Mouse (Mus musculus) CH12.LX (cell line): ENCODE data around the gene Rtkn2. TPM values are rescaled to one million over a fixed set of nuclear protein-coding genes. Genes with fewer than 3 reads are reported as not detected.

ENCODE experiments used
- DNase-seq: peaks from one replicate; pipeline ENCODE4 v3.0.0-alpha.2; 2013; ENCODE audit errors: extremely low read depth
- H3K27ac ChIP-seq: 2 replicates; pipeline ENCODE4 v1.5.1; 2012; ENCODE audit warnings: low read depth, mild to moderate bottlenecking, control low read depth, moderate library complexity; ENCODE audit not compliant: insufficient read depth
- H3K27me3 ChIP-seq: replicated peaks from 2 replicates; pipeline ENCODE3; 2012; ENCODE audit warnings: inconsistent platforms
- H3K36me3 ChIP-seq, 2 experiments: replicated peaks in 1 of 2; 2 replicates each; pipeline versions ENCODE3 to v1.6.1; 2012; ENCODE audit warnings: inconsistent platforms in 1 of 2, low read length in 1 of 2, mild to moderate bottlenecking in 1 of 2, mixed read lengths in 1 of 2, moderate library complexity in 1 of 2; ENCODE audit not compliant: control insufficient read depth in 1 of 2, insufficient read depth in 1 of 2
- H3K4me1 ChIP-seq, 2 experiments: 2 replicates each; pipeline ENCODE4 v1.6.1; 2012; ENCODE audit warnings: inconsistent platforms in 1 of 2, moderate library complexity in 1 of 2; ENCODE audit not compliant: insufficient read depth in 2 of 2, control insufficient read depth in 1 of 2
- H3K4me2 ChIP-seq: 2 replicates; pipeline ENCODE4 v1.6.1; 2012; ENCODE audit warnings: low read depth, mild to moderate bottlenecking, control low read depth; ENCODE audit not compliant: poor library complexity, insufficient read depth, severe bottlenecking
- H3K4me3 ChIP-seq, 3 experiments: fragments of 150-350 bp in 1 of 3; sonication (generic) in 1 of 3; replicated peaks in 1 of 3; 2 replicates each; pipeline versions ENCODE3 to v1.5.1; 2011 to 2012; ENCODE audit warnings: low read depth in 2 of 3, low read length in 2 of 3, mild to moderate bottlenecking in 2 of 3, moderate library complexity in 2 of 3, control low read depth in 1 of 3, improper control_type of control experiment in 1 of 3, inconsistent platforms in 1 of 3, mixed read lengths in 1 of 3; ENCODE audit not compliant: poor library complexity in 1 of 3
- H3K79me2 ChIP-seq: replicated peaks from 2 replicates; pipeline ENCODE4 v1.6.1; 2012; ENCODE audit warnings: mild to moderate bottlenecking, moderate library complexity; ENCODE audit not compliant: control insufficient read depth, poor library complexity, insufficient read depth, severe bottlenecking; ENCODE audit errors: extremely low read depth
- H3K9ac ChIP-seq: 2 replicates; pipeline ENCODE4 v1.6.1; 2012; ENCODE audit warnings: low read depth, mild to moderate bottlenecking, control low read depth, moderate library complexity; ENCODE audit not compliant: insufficient read depth
- H3K9me3 ChIP-seq: replicated peaks from 2 replicates; pipeline ENCODE3; 2012; ENCODE audit warnings: low read length, inconsistent platforms, mixed read lengths
- BHLHE40 ChIP-seq: IDR thresholded peaks from 2 replicates; pipeline ENCODE4 v1.6.1; 2011; ENCODE audit warnings: mild to moderate bottlenecking, low read depth, low read length, improper control_type of control experiment
- CHD2 ChIP-seq: IDR thresholded peaks from 2 replicates; pipeline ENCODE4 v1.6.1; 2011; ENCODE audit warnings: low read length, improper control_type of control experiment
- CTCF ChIP-seq, 2 experiments: IDR thresholded peaks in 1 of 2; conservative IDR thresholded peaks in 1 of 2; 2 replicates each; pipeline ENCODE4 v1.5.1; 2011 to 2012; ENCODE audit warnings: low read depth in 2 of 2, low read length in 2 of 2, improper control_type of control experiment in 1 of 2, inconsistent platforms in 1 of 2, mild to moderate bottlenecking in 1 of 2, moderate library complexity in 1 of 2
- E2F4 ChIP-seq: IDR thresholded peaks from 2 replicates; pipeline ENCODE4 v1.6.1; 2011; ENCODE audit warnings: low read depth, low read length, improper control_type of control experiment; ENCODE audit not compliant: insufficient replicate concordance
- ELF1 ChIP-seq: IDR thresholded peaks from 2 replicates; pipeline ENCODE4 v1.6.1; 2014; ENCODE audit warnings: low read depth, mild to moderate bottlenecking, inconsistent platforms, low read length, improper control_type of control experiment
- ETS1 ChIP-seq: conservative IDR thresholded peaks from 2 replicates; pipeline ENCODE4 v1.6.1; 2012; ENCODE audit warnings: low read depth, mild to moderate bottlenecking, inconsistent platforms, low read length, improper control_type of control experiment, moderate library complexity
- GABPA ChIP-seq: IDR thresholded peaks from 2 replicates; pipeline ENCODE4 v1.6.1; 2012; ENCODE audit warnings: low read depth, low read length, improper control_type of control experiment, inconsistent platforms; ENCODE audit not compliant: insufficient replicate concordance
- HCFC1 ChIP-seq: IDR thresholded peaks from 2 replicates; pipeline ENCODE4 v1.6.1; 2012; ENCODE audit warnings: low read depth, mild to moderate bottlenecking, inconsistent platforms, low read length, improper control_type of control experiment
- IRF4 ChIP-seq: IDR thresholded peaks from 2 replicates; pipeline ENCODE4 v1.6.1; 2014; ENCODE audit warnings: low read depth, mild to moderate bottlenecking, inconsistent platforms, low read length, improper control_type of control experiment
- KAT2A ChIP-seq: IDR thresholded peaks from 2 replicates; pipeline ENCODE4 v1.6.1; 2012; ENCODE audit warnings: low read length, improper control_type of control experiment, inconsistent platforms; ENCODE audit not compliant: insufficient replicate concordance
- MAFK ChIP-seq: IDR thresholded peaks from 2 replicates; pipeline ENCODE4 v1.6.1; 2011; ENCODE audit warnings: low read length, improper control_type of control experiment; ENCODE audit not compliant: insufficient replicate concordance
- MAX ChIP-seq: IDR thresholded peaks from 2 replicates; pipeline ENCODE4 v1.6.1; 2011; ENCODE audit warnings: low read length, improper control_type of control experiment
- MAZ ChIP-seq: IDR thresholded peaks from 2 replicates; pipeline ENCODE4 v1.6.1; 2012; ENCODE audit warnings: low read depth, mild to moderate bottlenecking, inconsistent platforms, low read length, improper control_type of control experiment, moderate library complexity
- MEF2A ChIP-seq: IDR thresholded peaks from 2 replicates; pipeline ENCODE4 v1.6.1; 2014; ENCODE audit warnings: low read depth, mild to moderate bottlenecking, inconsistent platforms, low read length, improper control_type of control experiment, borderline replicate concordance
- MXI1 ChIP-seq: IDR thresholded peaks from 2 replicates; pipeline ENCODE4 v1.6.1; 2011; ENCODE audit warnings: mild to moderate bottlenecking, low read depth, low read length, improper control_type of control experiment
- MYC ChIP-seq: IDR thresholded peaks from 2 replicates; pipeline ENCODE4 v1.6.1; 2011; ENCODE audit warnings: low read depth, mild to moderate bottlenecking, improper control_type of control experiment, low read length
- POLR2AphosphoS2 ChIP-seq: IDR thresholded peaks from 2 replicates; pipeline ENCODE4 v1.6.1; 2011; ENCODE audit warnings: low read depth, low read length, improper control_type of control experiment
- RAD21 ChIP-seq: IDR thresholded peaks from 2 replicates; pipeline ENCODE4 v1.6.1; 2011; ENCODE audit warnings: low read depth, mild to moderate bottlenecking, low read length, improper control_type of control experiment, moderate library complexity
- SIN3A ChIP-seq: IDR thresholded peaks from 2 replicates; pipeline ENCODE4 v1.6.1; 2012; ENCODE audit warnings: low read length, improper control_type of control experiment, inconsistent platforms
- SMC3 ChIP-seq: IDR thresholded peaks from 2 replicates; pipeline ENCODE4 v1.6.1; 2011; ENCODE audit warnings: low read depth, low read length, improper control_type of control experiment
- TBP ChIP-seq: conservative IDR thresholded peaks from 2 replicates; pipeline ENCODE4 v1.6.1; 2011; ENCODE audit warnings: low read depth, low read length, improper control_type of control experiment
- TCF12 ChIP-seq: IDR thresholded peaks from 2 replicates; pipeline ENCODE4 v1.6.1; 2014; ENCODE audit warnings: low read depth, mild to moderate bottlenecking, inconsistent platforms, low read length, improper control_type of control experiment
- UBTF ChIP-seq: IDR thresholded peaks from 2 replicates; pipeline ENCODE4 v1.6.1; 2012; ENCODE audit warnings: low read depth, mild to moderate bottlenecking, inconsistent platforms, low read length, improper control_type of control experiment, moderate library complexity
- USF1 ChIP-seq: IDR thresholded peaks from 2 replicates; pipeline ENCODE4 v1.6.1; 2014; ENCODE audit warnings: low read depth, mild to moderate bottlenecking, inconsistent platforms, low read length, improper control_type of control experiment
- USF2 ChIP-seq: conservative IDR thresholded peaks from 2 replicates; pipeline ENCODE4 v1.6.1; 2011; ENCODE audit warnings: low read depth, low read length, improper control_type of control experiment
- ZC3H11A ChIP-seq: IDR thresholded peaks from 2 replicates; pipeline ENCODE4 v1.6.1; 2012; ENCODE audit warnings: low read depth, mild to moderate bottlenecking, inconsistent platforms, low read length, improper control_type of control experiment
- ZKSCAN1 ChIP-seq: IDR thresholded peaks from 2 replicates; pipeline ENCODE4 v1.6.1; 2012; ENCODE audit warnings: low read depth, inconsistent platforms, low read length, improper control_type of control experiment, borderline replicate concordance
- ZNF384 ChIP-seq: IDR thresholded peaks from 2 replicates; pipeline ENCODE4 v1.6.1; 2012; ENCODE audit warnings: low read depth, low read length, improper control_type of control experiment, inconsistent platforms
- dilution Hi-C: fragments of 300-500 bp; cut with MboI; formaldehyde crosslinking; loops from 2 replicates; pipeline ENCODE4 v1.14.3; 2020; ENCODE audit warnings: low sequenced_read_pairs; ENCODE audit not compliant: extremely low pct_unique_long_range_greater_than_20kb, extremely low pct_ligation_motif_present
- in situ Hi-C: fragments of 300-500 bp; cut with MboI; formaldehyde crosslinking; loops from 3 replicates; pipeline ENCODE4 v1.14.3; 2019; ENCODE audit warnings: low sequenced_read_pairs, low pct_ligation_motif_present, low pct_unique_long_range_greater_than_20kb, mixed read lengths
- polyA plus RNA-seq: library from polyadenylated mRNA; unstranded; fragments of >175 nt; gene quantifications from 2 replicates; pipeline ENCODE4 v1.2.1, GENCODE M21; 2012; ENCODE audit warnings: low read depth; ENCODE audit not compliant: insufficient read length
- total RNA-seq, 2 experiments: library from RNA; depleted of rRNA; stranded (reverse); fragments of 300-350 nt in 1 of 2; fragments of >200 nt in 1 of 2; gene quantifications; 2 replicates each; pipeline ENCODE4 v1.2.3; 2012 to 2014

Rtkn2 gene
- total and polyA plus RNA-seq, 3 experiments: 0.59 to 0.93 (median 0.59) TPM

DNA sequence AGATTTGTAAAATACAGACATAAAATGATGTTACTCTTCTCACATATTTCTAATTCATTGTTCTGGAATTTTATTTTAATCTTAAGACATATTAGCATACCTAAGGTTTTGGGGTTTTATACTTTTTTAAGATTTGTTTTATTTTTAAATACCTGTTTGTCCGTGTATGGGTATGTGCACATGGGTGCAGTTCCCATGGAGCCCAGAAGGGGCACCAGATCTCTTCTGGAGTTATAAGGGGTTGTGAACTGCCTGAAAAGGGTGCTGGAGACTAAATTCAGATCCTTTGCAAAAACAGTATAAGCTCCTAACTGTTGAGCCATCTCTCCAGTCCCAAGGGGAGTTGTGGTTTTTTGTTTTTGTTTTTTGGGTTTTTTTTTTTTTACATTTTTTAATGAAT, 79.0 kb downstream of the Rtkn2 start:
- Histone ChIP-seq H3K9ac (no peak overlapping the region), H3K79me2 (no peaks in the 10 kb centered on the region), H3K9me3 (no peaks in the 10 kb centered on the region), H3K27me3 (no peaks in the 10 kb centered on the region), H3K4me1 (peaks cover 0 to 3% of the 10 kb centered on the region in 2 experiments; a peak in 1 of 4 replicates), H3K4me2 (no peak overlapping the region), H3K27ac (no peak overlapping the region), H3K36me3 (no peaks in the 10 kb centered on the region), H3K4me3 (no peak overlapping the region)
- TF ChIP-seq MEF2A: no peak
- TF ChIP-seq ZC3H11A: no peak
- TF ChIP-seq POLR2AphosphoS2: no peak
- no peak for TF ChIP-seq E2F4
- no peak for TF ChIP-seq MAFK
- TF ChIP-seq MYC: no peak
- no peak; a peak in 1 of 4 replicates for TF ChIP-seq CTCF (conservative IDR thresholded peaks at IDR 0.05 in 1 of 2, IDR thresholded peaks at IDR 0.05 in 1 of 2; ENCODE audit: low read depth in 2 of 2, low read length in 2 of 2)
- no peak for TF ChIP-seq MAZ
- TF ChIP-seq GABPA: no peak
- TF ChIP-seq ZNF384: no peak
- no peak for TF ChIP-seq USF2
- TF ChIP-seq ELF1: no peak
- TF ChIP-seq TBP: no peak
- no peak for TF ChIP-seq MXI1
- no peak for TF ChIP-seq RAD21
- no peak for DNase-seq
- dilution Hi-C loops (no loop called here), in situ Hi-C loops (no loop called here)

DNA sequence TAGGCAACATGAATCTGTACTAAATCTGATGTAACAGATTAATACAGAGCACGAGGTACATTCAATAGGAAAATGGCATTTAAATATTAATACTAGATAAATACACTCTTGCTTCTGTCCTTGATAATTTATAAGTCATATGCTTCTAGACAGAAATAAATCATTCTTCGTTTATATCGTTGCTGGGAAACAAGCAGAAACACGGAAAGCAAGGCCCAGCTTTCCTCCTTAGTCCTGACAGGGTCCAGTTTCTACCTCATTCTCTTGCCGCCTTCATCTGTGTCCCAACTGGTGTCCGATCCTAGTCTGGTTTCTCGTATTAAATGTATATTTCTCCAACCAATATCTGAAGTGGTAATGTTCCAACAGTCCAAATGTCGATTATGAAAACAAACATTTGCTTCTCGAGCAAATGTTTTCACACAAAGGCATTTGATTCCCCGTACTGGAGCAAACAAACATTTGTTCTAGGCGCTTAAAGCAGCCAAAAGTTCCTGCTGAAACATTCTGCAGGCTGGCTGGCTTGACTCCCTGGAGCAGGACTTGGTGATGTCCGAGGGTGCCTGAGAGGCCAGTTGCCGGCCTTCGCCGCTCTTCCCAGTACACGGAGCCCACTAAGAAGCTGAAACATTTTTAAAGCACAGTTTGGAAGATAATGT, 81.3 kb downstream of the Rtkn2 start:
- in situ Hi-C loops (no loop called here), dilution Hi-C loops (no loop called here)
- Histone ChIP-seq H3K27me3 (no peaks in the 10 kb centered on the region), H3K4me2 (no peak overlapping the region), H3K9ac (no peak overlapping the region), H3K4me1 (peaks cover 2 to 9% of the 10 kb centered on the region in 2 experiments; a peak in 3 of 4 replicates), H3K27ac (no peak overlapping the region), H3K79me2 (no peaks in the 10 kb centered on the region), H3K9me3 (no peaks in the 10 kb centered on the region), H3K4me3 (no peak overlapping the region), H3K36me3 (no peaks in the 10 kb centered on the region)
- no peak for DNase-seq
- TF ChIP-seq CHD2 (no peak), MAX (no peak), MEF2A (no peak), SMC3 (no peak), KAT2A (no peak), ZKSCAN1 (no peak), TBP (no peak), ETS1 (no peak), TCF12 (no peak), HCFC1 (no peak), BHLHE40 (no peak), IRF4 (no peak), USF1 (no peak), CTCF (conservative IDR thresholded peaks at IDR 0.05 in 1 of 2, IDR thresholded peaks at IDR 0.05 in 1 of 2; ENCODE audit: low read depth in 2 of 2, low read length in 2 of 2) (no peak), UBTF (no peak), SIN3A (no peak), USF2 (no peak), POLR2AphosphoS2 (no peak), ZC3H11A (no peak)
